Mouse (Mus musculus) C2C12 (cell line): Measurements from ENCODE around the gene Bcl2l1. TPM values are rescaled to one million over a fixed set of nuclear protein-coding genes. Genes with fewer than 3 reads are reported as not detected.
A peak's percentile ranks its signal among the peaks of the same experiment; 100 is the strongest.

ENCODE experiments used
- H3K27me3 ChIP-seq: one replicate; pipeline ENCODE4 v1.6.1; 2011; ENCODE audit not compliant: control insufficient read depth, insufficient read depth, insufficient read length
- H3K36me3 ChIP-seq: one replicate; pipeline ENCODE4 v1.6.1; 2011; ENCODE audit not compliant: control insufficient read depth, insufficient read depth
- H3K4me3 ChIP-seq: one replicate; pipeline ENCODE4 v1.5.1; 2011; ENCODE audit warnings: mild to moderate bottlenecking, control low read depth; ENCODE audit not compliant: poor library complexity, insufficient read depth, severe bottlenecking
- H3K79me2 ChIP-seq: one replicate; pipeline ENCODE4 v1.6.1; 2011; ENCODE audit not compliant: control insufficient read depth, insufficient read depth
- H3K79me3 ChIP-seq: one replicate; pipeline ENCODE4 v1.6.1; 2011; ENCODE audit warnings: low read depth, control low read depth
- H3ac ChIP-seq: one replicate; pipeline ENCODE3; 2011; ENCODE audit warnings: low read depth; ENCODE audit not compliant: control insufficient read depth, insufficient read length
- CEBPB ChIP-seq: IDR thresholded peaks from one replicate; pipeline ENCODE4 v1.6.1; 2011; ENCODE audit warnings: low read depth, mild to moderate bottlenecking, control low read depth, moderate library complexity
- CTCF ChIP-seq: IDR thresholded peaks from one replicate; pipeline ENCODE4 v1.5.1; 2011; ENCODE audit not compliant: control insufficient read depth, insufficient read depth, insufficient read length
- FOSL1 ChIP-seq: IDR thresholded peaks from one replicate; pipeline ENCODE4 v1.8.0; 2011; ENCODE audit warnings: mild to moderate bottlenecking, low read length; ENCODE audit not compliant: poor library complexity, insufficient read depth, severe bottlenecking
- MAX ChIP-seq: IDR thresholded peaks from one replicate; pipeline ENCODE4 v1.6.1; 2011; ENCODE audit warnings: mild to moderate bottlenecking, control low read depth
- MYOD1 ChIP-seq: IDR thresholded peaks from one replicate; pipeline ENCODE4 v1.6.1; 2011; ENCODE audit warnings: low read depth; ENCODE audit not compliant: control insufficient read depth, insufficient read length
- MYOG ChIP-seq: IDR thresholded peaks from one replicate; pipeline ENCODE4 v1.6.1; 2011; ENCODE audit not compliant: control insufficient read depth, insufficient read length; ENCODE audit errors: extremely low read depth
- USF1 ChIP-seq: IDR thresholded peaks from one replicate; pipeline ENCODE4 v1.6.1; 2011; ENCODE audit warnings: low read depth, mild to moderate bottlenecking, control low read depth, moderate library complexity
- polyA plus RNA-seq: library from polyadenylated mRNA; unstranded; fragments of >200 nt; fragmentation: generic; extraction: Trizol; gene quantifications from one replicate; pipeline ENCODE4 v1.2.1, GENCODE M21; 2012; ENCODE audit warnings: missing spikeins

Gene Bcl2l1
- polyA plus RNA-seq, 1 experiment = 67.3 TPM

DNA sequence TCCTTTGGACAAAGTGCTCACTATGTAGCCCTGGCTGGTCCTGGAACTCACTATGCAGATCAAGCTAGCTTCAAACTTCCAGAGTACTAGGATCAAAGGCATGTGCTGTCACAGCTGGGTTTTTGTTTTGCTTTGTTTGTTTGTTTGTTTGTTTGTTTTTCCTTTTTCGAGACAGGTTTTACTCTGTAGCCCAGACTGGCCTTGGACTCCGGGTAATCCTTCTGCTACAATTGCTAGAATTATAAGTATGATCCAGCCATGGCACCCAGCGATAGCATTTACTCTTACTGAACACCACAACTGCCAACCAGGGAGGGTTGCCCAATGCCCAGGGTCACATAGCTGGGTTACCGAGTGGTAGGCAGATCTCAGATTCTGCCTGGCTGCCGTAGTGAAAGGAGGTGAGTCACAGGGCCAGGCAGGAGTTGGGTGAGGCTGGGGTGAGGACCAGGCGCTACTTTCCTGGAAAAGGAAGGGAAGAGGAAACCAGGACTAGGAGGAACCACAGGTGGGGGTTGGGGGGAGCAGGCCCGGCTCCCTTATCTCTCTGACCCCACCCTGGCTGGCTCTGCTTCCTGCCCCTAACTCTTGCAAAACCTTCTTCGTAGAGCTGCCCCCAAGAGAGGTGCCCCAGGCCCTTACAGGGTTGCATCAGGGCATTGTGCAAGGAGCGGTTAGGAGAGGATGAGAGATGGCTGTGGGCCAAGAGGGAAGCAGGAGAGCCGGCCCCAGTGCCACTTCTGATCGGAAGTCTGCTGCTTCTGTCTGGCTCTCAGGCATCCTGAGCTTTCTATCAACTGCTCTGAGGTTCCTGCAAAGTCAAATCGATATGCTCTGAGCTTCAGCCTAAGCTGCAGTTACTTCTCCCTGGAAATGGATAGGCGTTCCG is 90.1 kb downstream of the Bcl2l1 start:
- no peak overlapping the region for H3ac ChIP-seq
- no peak overlapping the region for H3K4me3 ChIP-seq
- H3K79me3 ChIP-seq = peaks cover 21% of the 10 kb centered on the region
- no peaks in the 10 kb centered on the region for H3K27me3 ChIP-seq
- peaks cover 33% of the 10 kb centered on the region for H3K79me2 ChIP-seq
- H3K36me3 ChIP-seq = peaks cover 17% of the 10 kb centered on the region
- TF ChIP-seq USF1 (no peak), FOSL1 (peak; percentile 3), MAX (peak; percentile 35), CEBPB (peak; percentile 97), MYOG (no peak)

DNA sequence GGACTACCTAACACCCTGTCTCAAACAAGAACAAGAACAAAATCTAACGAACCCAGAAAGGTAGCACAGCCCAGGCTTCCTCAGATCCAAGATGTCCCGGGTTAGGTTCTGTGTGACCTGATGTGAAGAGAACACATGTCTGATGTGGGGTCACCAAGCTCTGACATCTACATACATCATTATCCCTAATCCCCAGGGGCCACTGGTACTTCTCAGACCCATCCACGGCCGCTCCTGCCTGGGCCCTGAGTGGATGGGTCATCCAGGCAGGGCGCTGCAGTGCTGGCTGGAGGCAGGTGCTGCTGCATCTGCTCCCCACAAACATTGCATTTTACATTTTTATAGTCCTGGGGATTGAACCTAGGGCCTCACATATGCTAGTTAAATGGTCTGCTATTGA is 91.0 kb downstream of the Bcl2l1 start:
- Histone ChIP-seq H3K4me3 (no peak overlapping the region), H3ac (no peak overlapping the region), H3K36me3 (peaks cover 17% of the 10 kb centered on the region), H3K79me3 (peaks cover 24% of the 10 kb centered on the region), H3K79me2 (peaks cover 41% of the 10 kb centered on the region), H3K27me3 (no peaks in the 10 kb centered on the region)
- TF ChIP-seq USF1 (no peak), MYOD1 (no peak), CTCF (no peak), MYOG (no peak), MAX (no peak), CEBPB (no peak), FOSL1 (no peak)

DNA sequence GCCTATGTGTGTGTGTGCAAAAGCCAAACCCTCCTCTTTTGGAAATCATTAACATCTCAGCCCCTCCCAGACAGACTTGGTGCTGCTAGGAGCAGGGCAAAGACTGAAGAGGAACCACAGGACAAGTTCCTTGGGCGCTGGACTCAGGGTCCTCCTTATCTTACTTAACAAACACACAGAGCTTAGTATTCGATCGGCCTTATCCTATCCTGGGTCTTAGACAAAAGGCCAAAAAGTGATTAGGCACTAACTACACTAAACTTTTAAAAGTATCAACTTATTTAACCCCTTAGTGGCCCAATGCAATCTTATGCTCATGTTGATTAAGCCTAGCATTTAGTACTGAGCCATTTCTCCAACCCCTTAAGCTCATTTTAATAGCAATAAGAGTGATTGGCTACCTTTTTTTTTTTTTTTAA is 91.7 kb downstream of the Bcl2l1 start:
- Histone ChIP-seq H3K79me3 (peaks cover 26% of the 10 kb centered on the region), H3K27me3 (no peaks in the 10 kb centered on the region), H3K4me3 (no peak overlapping the region), H3K36me3 (peaks cover 17% of the 10 kb centered on the region), H3ac (peak overlapping the region; percentile 31), H3K79me2 (peaks cover 45% of the 10 kb centered on the region)
- TF ChIP-seq CEBPB (no peak), MYOG (no peak), MAX (no peak), USF1 (no peak), FOSL1 (no peak), MYOD1 (no peak), CTCF (no peak)

DNA sequence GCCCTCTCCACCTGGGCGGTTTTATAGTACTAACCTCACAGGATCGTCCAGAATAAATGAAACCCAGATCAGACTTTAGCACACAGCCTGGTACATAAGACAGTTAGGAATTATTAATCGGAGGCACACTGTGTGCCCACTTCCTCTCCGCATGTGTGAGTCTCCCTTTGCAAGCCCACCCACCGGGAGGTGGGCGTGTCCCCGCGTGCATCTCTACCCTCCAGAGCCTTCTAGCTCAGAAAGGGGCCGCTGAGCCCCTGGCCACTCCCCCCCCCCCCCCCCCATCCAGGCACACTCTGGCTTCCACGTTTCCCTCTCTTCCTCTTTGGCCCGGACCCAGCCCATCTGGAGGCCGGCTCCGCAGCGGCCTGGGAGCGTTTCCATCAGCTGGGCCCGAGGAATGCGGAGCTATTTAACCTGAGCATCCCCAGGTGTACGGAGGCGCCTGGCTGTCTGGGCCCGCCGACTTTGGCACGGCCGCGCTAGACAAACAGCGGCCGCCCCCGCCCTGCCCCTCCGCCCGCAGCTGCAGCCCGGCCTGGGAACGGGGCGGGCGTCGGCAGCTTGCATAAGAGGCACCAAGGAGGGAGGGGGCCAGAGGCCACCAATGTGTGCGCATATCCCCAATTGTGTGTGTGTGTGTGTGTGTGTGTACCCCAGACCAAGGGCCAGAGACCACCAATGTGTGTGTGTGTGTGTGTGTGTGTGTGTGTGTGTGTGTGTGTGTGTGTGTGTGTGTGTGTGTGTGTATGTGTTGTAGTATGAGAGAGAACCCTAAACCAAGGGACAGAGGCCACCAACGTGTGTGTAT is 92.3 kb downstream of the Bcl2l1 start:
- Histone ChIP-seq H3K27me3 (no peaks in the 10 kb centered on the region), H3K79me3 (peaks cover 26% of the 10 kb centered on the region), H3K4me3 (peak overlapping the region; percentile 93), H3K79me2 (peaks cover 45% of the 10 kb centered on the region), H3ac (peak overlapping the region; percentile 31), H3K36me3 (peaks cover 17% of the 10 kb centered on the region)
- TF ChIP-seq MYOG = no peak
- TF ChIP-seq MYOD1 = no peak
- TF ChIP-seq MAX = peak; percentile 53
- peak; percentile 9 for TF ChIP-seq CEBPB
- TF ChIP-seq CTCF = no peak

DNA sequence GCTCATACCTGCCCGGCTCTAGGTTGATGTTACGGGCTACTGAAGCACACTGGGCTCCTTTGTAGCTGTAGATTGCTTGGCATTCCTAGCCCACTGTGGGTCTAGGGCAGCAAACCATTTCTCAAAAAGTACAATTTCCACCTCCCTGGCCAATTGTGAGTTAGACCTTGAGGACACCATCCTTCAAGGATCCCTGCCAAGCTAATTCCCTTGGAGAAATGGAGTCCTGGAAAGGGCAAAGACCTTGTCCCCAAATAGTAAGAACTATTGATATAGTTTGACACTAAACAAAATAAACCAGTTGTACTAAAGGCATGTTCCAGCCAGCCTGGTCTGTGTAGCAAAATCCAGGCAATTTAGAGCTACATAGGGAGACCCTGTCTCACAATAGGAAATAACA is 93.2 kb downstream of the Bcl2l1 start:
- Histone ChIP-seq H3K79me3 (peaks cover 26% of the 10 kb centered on the region), H3K79me2 (peaks cover 45% of the 10 kb centered on the region), H3K36me3 (peaks cover 17% of the 10 kb centered on the region), H3K4me3 (peak overlapping the region; percentile 93), H3K27me3 (no peaks in the 10 kb centered on the region), H3ac (peak overlapping the region; percentile 80)
- TF ChIP-seq FOSL1 (no peak), MYOD1 (no peak), CEBPB (no peak)
